Mouse (Mus musculus): ENCODE measurements at regions not wholly inside any gene's neighbourhood (a gene's known extent, or its start where the extent isn't known, plus 50 kb on each side); places are given as distances from the start of the nearest gene placed in this dataset.

DNA sequence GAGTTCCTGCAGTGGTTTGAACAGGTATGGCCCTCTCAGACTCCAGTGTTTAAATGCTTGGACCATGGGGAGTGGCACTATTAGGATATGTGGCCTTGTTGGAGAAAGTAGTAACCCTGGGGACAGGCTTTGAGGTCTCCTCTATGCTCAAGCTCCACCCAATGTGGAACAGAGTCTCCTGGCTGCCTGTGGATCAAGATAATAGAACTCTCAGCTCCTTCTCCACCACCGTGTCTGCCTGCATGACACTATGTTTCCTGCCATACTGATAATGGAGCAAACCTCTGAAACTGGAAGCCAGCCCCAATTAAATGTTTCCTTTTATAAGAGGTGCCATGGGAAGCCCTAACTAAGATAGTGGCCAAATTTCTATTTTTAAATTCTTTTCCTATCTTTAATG is 252.2 kb downstream of the Sox4 start:
- no peak for TF ChIP-seq CHD2 (IDR thresholded peaks at IDR 0.05; ENCODE audit: low read depth, low read length)
- no peak for TF ChIP-seq MAFK (IDR thresholded peaks at IDR 0.05; ENCODE audit: insufficient read depth, low read depth, low read length)
- TF ChIP-seq HCFC1 (IDR thresholded peaks at IDR 0.05; ENCODE audit: borderline replicate concordance, insufficient read depth, low read length): no peak
- TF ChIP-seq ZC3H11A (IDR thresholded peaks at IDR 0.05; ENCODE audit: borderline replicate concordance, low read depth, low read length): no peak
- no peak for TF ChIP-seq ZNF384 (IDR thresholded peaks at IDR 0.05; ENCODE audit: low read depth, low read length)

Measured in ES-E14 (cell line).